Mouse (Mus musculus): ENCODE measurements around the gene C1qa. TPM values are rescaled to one million over a fixed set of nuclear protein-coding genes. Genes with fewer than 3 reads are reported as not detected.
A peak's percentile ranks its signal among the peaks of the same experiment; 100 is the strongest.

C1qa gene
- total and polyA plus RNA-seq, 3 experiments: not detected

- in situ Hi-C loops (cut with MboI; ENCODE audit: low pct_ligation_motif_present, low pct_unique_long_range_greater_than_20kb, low sequenced_read_pairs): loop anchor here (5.0 kb wide), 1 partner anchor 36 kb away; no protein-coding TSS in a partner anchor
- DNase-seq (ENCODE audit: extremely low read depth): no peak
- H3K4me1 ChIP-seq (ENCODE audit: control insufficient read depth in 1 of 2, insufficient read depth in 2 of 2): 0 out of 4 replicates have a peak, but pooled peaks cover 0 to 3% of the 10 kb centered on the region in 2 experiments
- H3K9me3 ChIP-seq (replicated peaks; ENCODE audit: low read length): peaks cover 3% of the 10 kb centered on the region
- no peak overlapping the region for H3K27ac ChIP-seq (ENCODE audit: insufficient read depth, low read depth)
- no peaks in the 10 kb centered on the region for H3K36me3 ChIP-seq (replicated peaks in 1 of 2; ENCODE audit: control insufficient read depth in 1 of 2, insufficient read depth in 1 of 2, low read length in 1 of 2)
- peaks cover 84% of the 10 kb centered on the region for H3K27me3 ChIP-seq (replicated peaks)
- H3K4me3 ChIP-seq (replicated peaks in 1 of 3; ENCODE audit: low read depth in 2 of 3, low read length in 2 of 3, poor library complexity in 1 of 3): no peak overlapping the region
- H3K9ac ChIP-seq (ENCODE audit: insufficient read depth, low read depth): no peak overlapping the region
- TF ChIP-seq RAD21 (IDR thresholded peaks at IDR 0.05; ENCODE audit: low read depth, low read length) (no peak), ZNF384 (IDR thresholded peaks at IDR 0.05; ENCODE audit: low read depth, low read length) (no peak), TBP (conservative IDR thresholded peaks at IDR 0.05; ENCODE audit: low read depth, low read length) (no peak), MAZ (IDR thresholded peaks at IDR 0.05; ENCODE audit: low read depth, low read length) (no peak), USF2 (conservative IDR thresholded peaks at IDR 0.05; ENCODE audit: low read depth, low read length) (no peak), MXI1 (IDR thresholded peaks at IDR 0.05; ENCODE audit: low read depth, low read length) (no peak), E2F4 (IDR thresholded peaks at IDR 0.05; ENCODE audit: insufficient replicate concordance, low read depth, low read length) (no peak), EP300 (IDR thresholded peaks at IDR 0.05; ENCODE audit: low read length) (no peak), RCOR1 (conservative IDR thresholded peaks at IDR 0.05; ENCODE audit: low read depth, low read length) (no peak), CTCF (conservative IDR thresholded peaks at IDR 0.05 in 1 of 2, IDR thresholded peaks at IDR 0.05 in 1 of 2; ENCODE audit: low read depth in 2 of 2, low read length in 2 of 2) (no peak), SIN3A (IDR thresholded peaks at IDR 0.05; ENCODE audit: low read length) (no peak), JUND (conservative IDR thresholded peaks at IDR 0.05; ENCODE audit: low read depth, low read length) (no peak), POLR2AphosphoS2 (IDR thresholded peaks at IDR 0.05; ENCODE audit: low read depth, low read length) (no peak), KAT2A (IDR thresholded peaks at IDR 0.05; ENCODE audit: insufficient replicate concordance, low read length) (no peak), UBTF (IDR thresholded peaks at IDR 0.05; ENCODE audit: low read depth, low read length) (no peak), IRF4 (IDR thresholded peaks at IDR 0.05; ENCODE audit: low read depth, low read length) (no peak)
- dilution Hi-C loops (cut with MboI; ENCODE audit: extremely low pct_ligation_motif_present, extremely low pct_unique_long_range_greater_than_20kb, low sequenced_read_pairs): no loop called here
- no peaks in the 10 kb centered on the region for H3K79me2 ChIP-seq (replicated peaks; ENCODE audit: control insufficient read depth, extremely low read depth, insufficient read depth, poor library complexity, severe bottlenecking)
- no peak overlapping the region for H3K4me2 ChIP-seq (ENCODE audit: insufficient read depth, low read depth, poor library complexity, severe bottlenecking)
These were observed 20.4 kb downstream of the C1qa start for GRCm38 (mm10) chr4:136878171-136878570.

- no peak overlapping the region for H3K4me3 ChIP-seq (replicated peaks in 1 of 3; ENCODE audit: low read depth in 2 of 3, low read length in 2 of 3, poor library complexity in 1 of 3)
- dilution Hi-C loops (cut with MboI; ENCODE audit: extremely low pct_ligation_motif_present, extremely low pct_unique_long_range_greater_than_20kb, low sequenced_read_pairs): no loop called here
- H3K9ac ChIP-seq (ENCODE audit: insufficient read depth, low read depth): no peak overlapping the region
- H3K36me3 ChIP-seq (replicated peaks in 1 of 2; ENCODE audit: control insufficient read depth in 1 of 2, insufficient read depth in 1 of 2, low read length in 1 of 2): no peaks in the 10 kb centered on the region
- no peak overlapping the region for H3K4me2 ChIP-seq (ENCODE audit: insufficient read depth, low read depth, poor library complexity, severe bottlenecking)
- H3K79me2 ChIP-seq (replicated peaks; ENCODE audit: control insufficient read depth, extremely low read depth, insufficient read depth, poor library complexity, severe bottlenecking): no peaks in the 10 kb centered on the region
- in situ Hi-C loops (cut with MboI; ENCODE audit: low pct_ligation_motif_present, low pct_unique_long_range_greater_than_20kb, low sequenced_read_pairs): loop anchor here (5.0 kb wide), 1 partner anchor 35 kb away; no protein-coding TSS in a partner anchor
- peak; percentile 36 for DNase-seq (ENCODE audit: extremely low read depth)
- TF ChIP-seq SMC3 (IDR thresholded peaks at IDR 0.05; ENCODE audit: low read depth, low read length): peak; percentile 84
- TF ChIP-seq KAT2A (IDR thresholded peaks at IDR 0.05; ENCODE audit: insufficient replicate concordance, low read length): no peak
- TF ChIP-seq CTCF (conservative IDR thresholded peaks at IDR 0.05 in 1 of 2, IDR thresholded peaks at IDR 0.05 in 1 of 2; ENCODE audit: low read depth in 2 of 2, low read length in 2 of 2): peak; percentile 11 to 81; a peak in 2 of 4 replicates
- TF ChIP-seq BHLHE40 (IDR thresholded peaks at IDR 0.05; ENCODE audit: low read depth, low read length): no peak
- peak; percentile 83 for TF ChIP-seq RAD21 (IDR thresholded peaks at IDR 0.05; ENCODE audit: low read depth, low read length)
- no peak for TF ChIP-seq MXI1 (IDR thresholded peaks at IDR 0.05; ENCODE audit: low read depth, low read length)
- H3K27ac ChIP-seq (ENCODE audit: insufficient read depth, low read depth): no peak overlapping the region
- H3K4me1 ChIP-seq (ENCODE audit: control insufficient read depth in 1 of 2, insufficient read depth in 2 of 2): 0 out of 4 replicates have a peak, but pooled peaks cover 0 to 3% of the 10 kb centered on the region in 2 experiments
- peaks cover 83% of the 10 kb centered on the region for H3K27me3 ChIP-seq (replicated peaks)
- peaks cover 3% of the 10 kb centered on the region for H3K9me3 ChIP-seq (replicated peaks; ENCODE audit: low read length)
These were observed 21.6 kb downstream of the C1qa start for GRCm38 (mm10) chr4:136876971-136877370.
